Mouse (Mus musculus): ENCODE data around the gene Chgb. TPM values are rescaled to one million over a fixed set of nuclear protein-coding genes. Genes with fewer than 3 reads are reported as not detected.

Chgb gene
- total RNA-seq (2014; fragmentation: Nextera tagmentation) (not detected in 2 replicates), total RNA-seq (2017) (0.12 and 0.33 TPM in 2 replicates), polyA plus RNA-seq (2012) (0.04 TPM in 1 of 2 replicates, not detected in the other)

GRCm38 (mm10) chr2:132780978-132781377 is at the start of gene Chgb:
Chgb (plus strand) TSS chr2:132781278.
- ATAC-seq (ENCODE audit: extremely low read depth, insufficient number of reproducible peaks, low FRiP score, poor library complexity, severe bottlenecking) = no peak
- Histone ChIP-seq H3K9me3 (replicated peaks) (no peaks in the 10 kb centered on the region), H3K4me3 (ENCODE audit: low read depth, low read length) (peak within 1 kb of the TSS; percentile 35; the same call in 1 of the 2 replicates), H3K27me3 (ENCODE audit: insufficient read depth, low read length) (peaks cover 8% of the 10 kb centered on the region; the same call in 1 of the 2 replicates), H3K4me1 (ENCODE audit: insufficient read depth, low read depth, low read length) (peaks cover 4% of the 10 kb centered on the region; the same call in 1 of the 2 replicates), H3K36me3 (replicated peaks) (no peaks in the 10 kb centered on the region)
- TF ChIP-seq TAL1 (conservative IDR thresholded peaks at IDR 0.05; ENCODE audit: low read depth, low read length) = no peak
- no peak for TF ChIP-seq CTCF (IDR thresholded peaks at IDR 0.05; ENCODE audit: low read depth, low read length)
- TF ChIP-seq GATA1 (IDR thresholded peaks at IDR 0.05; ENCODE audit: borderline replicate concordance, low read length) = no peak
- no peak for DNase-seq (ENCODE audit: low spot score)

DNA sequence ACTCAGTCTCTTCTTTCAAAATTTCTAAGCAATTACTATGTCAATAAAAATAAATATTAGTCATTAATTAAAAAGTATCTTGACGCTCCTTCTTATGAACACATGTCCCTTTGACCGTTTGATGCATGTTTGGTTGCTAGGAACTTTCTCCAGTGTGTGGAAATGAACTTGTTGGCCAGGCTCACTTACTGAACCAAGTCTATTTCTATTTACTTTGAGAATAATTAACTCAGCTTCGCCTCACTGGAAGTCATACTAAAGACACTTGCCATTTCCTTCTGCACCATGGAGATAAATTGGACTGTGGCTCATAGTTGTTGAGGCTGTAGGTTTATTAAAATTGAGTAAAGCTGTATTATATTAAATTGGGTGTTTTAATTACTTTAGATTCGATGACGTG is 48.1 kb upstream of the Chgb start:
- Histone ChIP-seq H3K4me3 (ENCODE audit: low read depth, low read length) (no peak overlapping the region), H3K27me3 (ENCODE audit: insufficient read depth, low read length) (no peaks in the 10 kb centered on the region), H3K4me1 (ENCODE audit: insufficient read depth, low read depth, low read length) (peaks cover 13% of the 10 kb centered on the region), H3K9me3 (replicated peaks) (no peaks in the 10 kb centered on the region), H3K36me3 (replicated peaks) (peaks cover 5% of the 10 kb centered on the region)
- DNase-seq (ENCODE audit: low spot score) (no peak), ATAC-seq (ENCODE audit: extremely low read depth, insufficient number of reproducible peaks, low FRiP score, poor library complexity, severe bottlenecking) (no peak)
- TF ChIP-seq POLR2AphosphoS5 (IDR thresholded peaks at IDR 0.05; ENCODE audit: insufficient replicate concordance, low read depth, low read length) (no peak), CTCF (IDR thresholded peaks at IDR 0.05; ENCODE audit: low read depth, low read length) (no peak), GATA1 (IDR thresholded peaks at IDR 0.05; ENCODE audit: borderline replicate concordance, low read length) (no peak), GATA2 (IDR thresholded peaks at IDR 0.05; ENCODE audit: borderline replicate concordance, low read depth, low read length) (no peak), TAL1 (conservative IDR thresholded peaks at IDR 0.05; ENCODE audit: low read depth, low read length) (no peak)

GRCm38 (mm10) chr2:132733603-132734573 is 47.2 kb upstream of the Chgb start:
- Histone ChIP-seq H3K36me3 (replicated peaks) (peaks cover 5% of the 10 kb centered on the region), H3K4me1 (ENCODE audit: insufficient read depth, low read depth, low read length) (peaks cover 5% of the 10 kb centered on the region), H3K27me3 (ENCODE audit: insufficient read depth, low read length) (no peaks in the 10 kb centered on the region), H3K9me3 (replicated peaks) (no peaks in the 10 kb centered on the region), H3K4me3 (ENCODE audit: low read depth, low read length) (no peak overlapping the region)
- no peak for DNase-seq (ENCODE audit: low spot score)
- no peak for ATAC-seq (ENCODE audit: extremely low read depth, insufficient number of reproducible peaks, low FRiP score, poor library complexity, severe bottlenecking)
- TF ChIP-seq GATA1 (IDR thresholded peaks at IDR 0.05; ENCODE audit: borderline replicate concordance, low read length) (no peak), POLR2AphosphoS5 (IDR thresholded peaks at IDR 0.05; ENCODE audit: insufficient replicate concordance, low read depth, low read length) (no peak), TAL1 (conservative IDR thresholded peaks at IDR 0.05; ENCODE audit: low read depth, low read length) (no peak), CTCF (IDR thresholded peaks at IDR 0.05; ENCODE audit: low read depth, low read length) (no peak), GATA2 (IDR thresholded peaks at IDR 0.05; ENCODE audit: borderline replicate concordance, low read depth, low read length) (no peak)

GRCm38 (mm10) chr2:132738816-132739432 is 42.2 kb upstream of the Chgb start:
- no peak for DNase-seq (ENCODE audit: low spot score)
- H3K4me3 ChIP-seq (ENCODE audit: low read depth, low read length) = no peak overlapping the region
- no peaks in the 10 kb centered on the region for H3K36me3 ChIP-seq (replicated peaks)
- H3K9me3 ChIP-seq (replicated peaks) = no peaks in the 10 kb centered on the region
- no peak for ATAC-seq (ENCODE audit: extremely low read depth, insufficient number of reproducible peaks, low FRiP score, poor library complexity, severe bottlenecking)
- H3K4me1 ChIP-seq (ENCODE audit: insufficient read depth, low read depth, low read length) = no peaks in the 10 kb centered on the region
- TF ChIP-seq GATA1 (IDR thresholded peaks at IDR 0.05; ENCODE audit: borderline replicate concordance, low read length) (no peak), TAL1 (conservative IDR thresholded peaks at IDR 0.05; ENCODE audit: low read depth, low read length) (no peak), CTCF (IDR thresholded peaks at IDR 0.05; ENCODE audit: low read depth, low read length) (no peak), GATA2 (IDR thresholded peaks at IDR 0.05; ENCODE audit: borderline replicate concordance, low read depth, low read length) (no peak), POLR2AphosphoS5 (IDR thresholded peaks at IDR 0.05; ENCODE audit: insufficient replicate concordance, low read depth, low read length) (no peak)
- no peaks in the 10 kb centered on the region for H3K27me3 ChIP-seq (ENCODE audit: insufficient read depth, low read length)

- ATAC-seq (ENCODE audit: extremely low read depth, insufficient number of reproducible peaks, low FRiP score, poor library complexity, severe bottlenecking) = no peak
- TF ChIP-seq POLR2AphosphoS5 (IDR thresholded peaks at IDR 0.05; ENCODE audit: insufficient replicate concordance, low read depth, low read length) (no peak), TAL1 (conservative IDR thresholded peaks at IDR 0.05; ENCODE audit: low read depth, low read length) (no peak), CTCF (IDR thresholded peaks at IDR 0.05; ENCODE audit: low read depth, low read length) (no peak), GATA2 (IDR thresholded peaks at IDR 0.05; ENCODE audit: borderline replicate concordance, low read depth, low read length) (no peak), GATA1 (IDR thresholded peaks at IDR 0.05; ENCODE audit: borderline replicate concordance, low read length) (no peak)
Measured at GRCm38 (mm10) chr2:132741862-132742347, 39.2 kb upstream of the Chgb start.

DNA sequence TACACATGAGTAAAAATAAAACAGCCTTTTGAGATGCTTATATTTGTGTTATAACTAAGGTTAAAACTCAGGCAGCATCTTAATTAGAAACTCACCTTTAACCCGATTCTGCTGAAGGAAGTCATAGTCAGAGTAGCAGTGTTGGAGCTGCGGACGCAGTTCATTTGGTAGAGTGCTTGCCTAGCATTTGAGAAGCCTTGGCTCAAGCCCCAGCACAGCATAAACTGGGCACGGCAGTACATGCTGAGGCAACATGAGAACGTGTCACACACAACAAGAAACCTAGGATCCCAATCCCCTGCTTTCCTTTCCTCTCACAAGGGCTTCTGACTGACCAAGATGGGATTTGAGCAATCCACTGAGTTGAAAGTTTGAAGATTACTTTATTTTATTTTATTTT is 36.2 kb upstream of the Chgb start:
- TF ChIP-seq GATA2 (IDR thresholded peaks at IDR 0.05; ENCODE audit: borderline replicate concordance, low read depth, low read length) (no peak), TAL1 (conservative IDR thresholded peaks at IDR 0.05; ENCODE audit: low read depth, low read length) (no peak), GATA1 (IDR thresholded peaks at IDR 0.05; ENCODE audit: borderline replicate concordance, low read length) (no peak), POLR2AphosphoS5 (IDR thresholded peaks at IDR 0.05; ENCODE audit: insufficient replicate concordance, low read depth, low read length) (no peak), CTCF (IDR thresholded peaks at IDR 0.05; ENCODE audit: low read depth, low read length) (no peak)
- no peak for DNase-seq (ENCODE audit: low spot score)
- no peak for ATAC-seq (ENCODE audit: extremely low read depth, insufficient number of reproducible peaks, low FRiP score, poor library complexity, severe bottlenecking)
- no peaks in the 10 kb centered on the region for H3K27me3 ChIP-seq (ENCODE audit: insufficient read depth, low read length)
- peaks cover 2% of the 10 kb centered on the region; the same call in 1 of the 2 replicates for H3K4me1 ChIP-seq (ENCODE audit: insufficient read depth, low read depth, low read length)
- H3K9me3 ChIP-seq (replicated peaks) = no peaks in the 10 kb centered on the region
- H3K4me3 ChIP-seq (ENCODE audit: low read depth, low read length) = no peak overlapping the region
- no peaks in the 10 kb centered on the region for H3K36me3 ChIP-seq (replicated peaks)

More at GRCm38 (mm10) chr2:132741862-132742347, 39.2 kb upstream of the Chgb start:
- Histone ChIP-seq H3K9me3 (replicated peaks) (no peaks in the 10 kb centered on the region), H3K36me3 (replicated peaks) (no peaks in the 10 kb centered on the region), H3K4me3 (ENCODE audit: low read depth, low read length) (no peak overlapping the region), H3K27me3 (ENCODE audit: insufficient read depth, low read length) (no peaks in the 10 kb centered on the region), H3K4me1 (ENCODE audit: insufficient read depth, low read depth, low read length) (no peaks in the 10 kb centered on the region)
- no peak for DNase-seq (ENCODE audit: low spot score)
